Mouse (Mus musculus): ENCODE results near the gene Atp8a2. TPM values are rescaled to one million over a fixed set of nuclear protein-coding genes. Genes with fewer than 3 reads are reported as not detected.

The Atp8a2 gene
- polyA plus RNA-seq, 1 experiment from 2014 or later: 46.8 TPM

- 73% methylated on average over 7 of the region's 7 CpGs for WGBS
- Histone ChIP-seq H3K27ac (replicated peaks) (no peak overlapping the region), H3K4me1 (peaks cover 6% of the 10 kb centered on the region; the same call in 1 of the 2 replicates), H3K36me3 (no peaks in the 10 kb centered on the region), H3K27me3 (replicated peaks) (no peaks in the 10 kb centered on the region), H3K9me3 (replicated peaks) (no peaks in the 10 kb centered on the region), H3K4me3 (replicated peaks) (no peak overlapping the region), H3K4me2 (no peak overlapping the region), H3K9ac (replicated peaks) (no peak overlapping the region)
- ATAC-seq (ENCODE audit: low FRiP score): no peak
Measured at GRCm38 (mm10) chr14:59805683-59806082, 391.3 kb downstream of the Atp8a2 start.

- no peaks in the 10 kb centered on the region for H3K27me3 ChIP-seq (replicated peaks)
- no peak for ATAC-seq (ENCODE audit: low FRiP score)
- H3K9me3 ChIP-seq (replicated peaks): no peaks in the 10 kb centered on the region
- H3K27ac ChIP-seq (replicated peaks): no peak overlapping the region
- no peaks in the 10 kb centered on the region for H3K36me3 ChIP-seq
- no peak overlapping the region for H3K4me3 ChIP-seq (replicated peaks)
- 81% methylated on average over 8 of the region's 8 CpGs for WGBS
- H3K4me1 ChIP-seq: peaks cover 6% of the 10 kb centered on the region; the same call in 1 of the 2 replicates
- H3K4me2 ChIP-seq: no peak overlapping the region
- no peak overlapping the region for H3K9ac ChIP-seq (replicated peaks)
Measured at GRCm38 (mm10) chr14:59801961-59802599, 394.9 kb downstream of the Atp8a2 start.

- H3K27ac ChIP-seq (replicated peaks): no peak overlapping the region
- no peaks in the 10 kb centered on the region for H3K36me3 ChIP-seq
- no peak overlapping the region for H3K9ac ChIP-seq (replicated peaks)
- H3K4me2 ChIP-seq: no peak overlapping the region
- H3K4me3 ChIP-seq (replicated peaks): no peak overlapping the region
- H3K9me3 ChIP-seq (replicated peaks): no peaks in the 10 kb centered on the region
- H3K4me1 ChIP-seq: no peaks in the 10 kb centered on the region
- ATAC-seq (ENCODE audit: low FRiP score): no peak
- no peaks in the 10 kb centered on the region for H3K27me3 ChIP-seq (replicated peaks)
- 83% methylated on average over 3 of the region's 3 CpGs for WGBS
Measured at GRCm38 (mm10) chr14:59799511-59799910, 397.5 kb downstream of the Atp8a2 start.

DNA sequence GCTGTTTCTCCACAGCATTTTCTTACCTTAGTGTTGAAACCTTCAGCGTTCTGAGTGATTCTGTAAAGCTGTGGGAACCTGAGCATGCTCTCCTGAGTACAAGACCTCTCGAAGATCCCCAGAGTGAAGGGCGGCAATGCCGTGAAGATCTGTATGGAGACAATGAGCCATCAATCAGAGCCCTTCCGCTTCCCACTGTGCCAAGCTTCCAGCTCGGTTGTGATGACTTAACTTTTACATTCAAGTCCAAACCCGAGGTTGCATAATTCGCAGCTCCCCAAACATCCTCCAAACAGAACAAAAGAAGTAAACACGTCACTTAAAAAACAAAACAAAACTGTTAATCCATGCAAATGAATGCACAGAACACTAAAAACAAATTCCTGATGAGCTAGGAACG is 403.1 kb downstream of the Atp8a2 start:
- no peak overlapping the region for H3K4me2 ChIP-seq
- no peak overlapping the region for H3K9ac ChIP-seq (replicated peaks)
- no peaks in the 10 kb centered on the region for H3K4me1 ChIP-seq
- H3K9me3 ChIP-seq (replicated peaks): no peaks in the 10 kb centered on the region
- no peak overlapping the region for H3K27ac ChIP-seq (replicated peaks)
- 36% methylated on average over 10 of the region's 10 CpGs for WGBS
- no peak overlapping the region for H3K4me3 ChIP-seq (replicated peaks)
- H3K36me3 ChIP-seq: peaks cover 10% of the 10 kb centered on the region; the same call in 1 of the 2 replicates
- no peaks in the 10 kb centered on the region for H3K27me3 ChIP-seq (replicated peaks)
- no peak for ATAC-seq (ENCODE audit: low FRiP score)

- no peak overlapping the region for H3K4me3 ChIP-seq (replicated peaks)
- no peak overlapping the region for H3K4me2 ChIP-seq
- WGBS: 82% methylated on average over 11 of the region's 11 CpGs
- H3K27me3 ChIP-seq (replicated peaks): no peaks in the 10 kb centered on the region
- peaks cover 4% of the 10 kb centered on the region; the same call in 1 of the 2 replicates for H3K36me3 ChIP-seq
- no peaks in the 10 kb centered on the region; the same call in 1 of the 2 replicates for H3K4me1 ChIP-seq
- no peak overlapping the region for H3K27ac ChIP-seq (replicated peaks)
- H3K9me3 ChIP-seq (replicated peaks): no peaks in the 10 kb centered on the region
- H3K9ac ChIP-seq (replicated peaks): no peak overlapping the region
- no peak for ATAC-seq (ENCODE audit: low FRiP score)
Measured at GRCm38 (mm10) chr14:59783348-59784341, 413.3 kb downstream of the Atp8a2 start.

DNA sequence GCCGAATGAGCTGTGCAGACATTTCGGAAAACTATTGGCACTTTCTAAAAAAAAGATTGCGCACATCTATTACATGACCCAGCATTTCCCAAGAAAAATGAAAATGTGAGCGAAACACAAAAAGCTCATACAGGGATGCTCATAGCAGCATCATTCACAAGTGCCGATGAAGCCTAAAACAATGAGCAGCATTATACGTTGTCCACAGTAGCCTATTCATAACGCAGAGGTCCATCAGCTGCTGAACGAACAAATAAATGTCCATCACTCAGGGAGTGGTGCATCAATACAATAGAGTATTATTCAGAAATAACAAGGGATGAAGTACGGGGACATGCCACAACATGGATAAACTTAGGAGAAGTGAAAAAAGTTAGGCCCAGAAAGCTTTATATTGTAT is 416.6 kb downstream of the Atp8a2 start:
- Histone ChIP-seq H3K36me3 (peaks cover 4% of the 10 kb centered on the region; the same call in 1 of the 2 replicates), H3K27ac (replicated peaks) (no peak overlapping the region), H3K9ac (replicated peaks) (no peak overlapping the region), H3K27me3 (replicated peaks) (no peaks in the 10 kb centered on the region), H3K9me3 (replicated peaks) (no peaks in the 10 kb centered on the region), H3K4me2 (no peak overlapping the region), H3K4me3 (replicated peaks) (no peak overlapping the region), H3K4me1 (no peaks in the 10 kb centered on the region; the same call in 1 of the 2 replicates)
- no peak for ATAC-seq (ENCODE audit: low FRiP score)
- 80% methylated on average over 9 of the region's 9 CpGs for WGBS

DNA sequence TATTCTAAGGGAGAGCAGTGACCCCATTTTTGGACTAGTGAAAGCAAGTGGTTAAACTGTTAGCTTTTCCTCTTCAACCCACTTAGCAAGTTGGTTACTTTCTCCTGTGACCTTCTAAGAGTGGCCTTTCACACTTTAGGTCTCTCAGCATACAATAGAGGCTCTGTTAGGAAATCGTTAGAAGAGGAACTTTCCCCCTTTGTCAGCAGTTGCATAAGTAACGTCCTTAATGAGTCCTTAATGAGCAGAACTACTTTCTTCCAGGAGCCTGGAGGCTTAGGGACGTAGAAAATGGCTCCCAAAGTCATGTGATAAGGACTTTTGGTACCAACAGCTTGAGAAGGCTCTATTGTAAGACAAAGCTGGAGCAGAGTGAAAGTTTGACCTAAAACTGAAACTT is 434.8 kb downstream of the Atp8a2 start:
- Histone ChIP-seq H3K36me3 (no peaks in the 10 kb centered on the region), H3K4me1 (peaks cover 10% of the 10 kb centered on the region), H3K9ac (replicated peaks) (no peak overlapping the region), H3K27ac (replicated peaks) (no peak overlapping the region), H3K4me3 (replicated peaks) (no peak overlapping the region), H3K9me3 (replicated peaks) (no peaks in the 10 kb centered on the region), H3K4me2 (no peak overlapping the region), H3K27me3 (replicated peaks) (0 out of 2 replicates have a peak, but pooled peaks cover 4% of the 10 kb centered on the region)
- no peak for ATAC-seq (ENCODE audit: low FRiP score)
- WGBS: 40% methylated on average over 3 of the region's 3 CpGs

DNA sequence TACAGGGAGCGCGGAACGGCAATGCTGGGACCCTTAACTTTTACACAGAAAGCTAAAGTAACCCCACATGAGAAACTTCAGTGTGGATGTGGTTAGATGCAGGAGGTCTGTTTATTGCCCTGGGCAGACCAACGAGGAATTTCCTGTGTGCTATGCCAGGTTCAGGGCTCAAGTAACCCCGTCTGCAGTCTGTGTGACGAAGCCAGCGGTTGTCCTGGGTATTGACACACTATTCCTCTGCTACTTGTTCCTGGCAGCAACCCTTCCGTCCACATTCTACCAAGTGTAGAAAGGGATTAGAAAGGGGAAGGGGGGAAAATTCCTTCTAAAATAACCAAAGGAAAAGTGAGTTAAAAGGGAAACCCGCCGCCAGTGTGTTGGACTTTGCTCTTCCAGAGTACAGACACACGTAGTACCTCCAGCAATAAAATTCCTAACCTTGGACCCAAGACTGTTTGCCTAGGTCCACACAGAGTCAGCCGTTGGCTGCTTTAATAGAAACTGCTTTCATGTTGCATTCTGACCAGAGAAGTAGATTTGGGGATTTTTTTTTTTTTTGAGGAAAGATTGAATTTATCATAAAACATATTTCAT is 437.0 kb downstream of the Atp8a2 start:
- H3K27ac ChIP-seq (replicated peaks): no peak overlapping the region
- no peak overlapping the region for H3K9ac ChIP-seq (replicated peaks)
- H3K27me3 ChIP-seq (replicated peaks): 0 out of 2 replicates have a peak, but pooled peaks cover 4% of the 10 kb centered on the region
- ATAC-seq (ENCODE audit: low FRiP score): no peak
- no peaks in the 10 kb centered on the region for H3K9me3 ChIP-seq (replicated peaks)
- no peaks in the 10 kb centered on the region for H3K36me3 ChIP-seq
- WGBS: 77% methylated on average over 12 of the region's 12 CpGs
- no peak overlapping the region for H3K4me3 ChIP-seq (replicated peaks)
- H3K4me2 ChIP-seq: no peak overlapping the region
- peaks cover 10% of the 10 kb centered on the region for H3K4me1 ChIP-seq

DNA sequence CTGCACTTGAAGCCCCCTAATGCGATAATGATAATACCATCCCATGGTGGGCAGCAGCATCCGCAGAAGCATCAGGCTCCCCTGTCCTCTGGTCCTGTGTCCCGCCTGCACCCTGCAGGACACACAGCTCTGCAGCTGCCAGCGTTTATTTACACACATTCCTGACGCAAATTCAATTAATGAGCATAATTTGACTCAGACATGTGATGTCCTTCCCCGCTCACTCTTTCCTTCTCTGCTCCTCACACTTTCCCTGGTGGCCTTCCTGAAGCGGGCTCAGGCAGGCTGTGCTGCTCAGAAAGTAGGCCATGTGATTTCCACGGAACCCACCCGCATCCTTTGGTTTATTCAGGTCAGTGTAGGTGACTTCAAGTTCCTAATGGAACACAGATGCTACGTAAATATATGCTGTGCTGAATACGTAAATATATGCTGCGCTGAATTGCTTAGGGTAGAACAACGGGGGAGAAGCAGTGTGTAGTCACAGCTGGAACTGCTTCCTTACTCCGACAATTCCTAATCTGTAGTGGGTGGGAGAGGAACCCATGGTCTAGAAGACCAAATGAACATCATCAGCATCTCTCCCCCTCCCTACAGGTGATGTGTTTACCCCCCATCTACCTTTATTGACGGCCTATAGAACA is 437.7 kb downstream of the Atp8a2 start:
- WGBS: 61% methylated on average over 15 of the region's 15 CpGs
- H3K4me2 ChIP-seq: no peak overlapping the region
- no peak for ATAC-seq (ENCODE audit: low FRiP score)

DNA sequence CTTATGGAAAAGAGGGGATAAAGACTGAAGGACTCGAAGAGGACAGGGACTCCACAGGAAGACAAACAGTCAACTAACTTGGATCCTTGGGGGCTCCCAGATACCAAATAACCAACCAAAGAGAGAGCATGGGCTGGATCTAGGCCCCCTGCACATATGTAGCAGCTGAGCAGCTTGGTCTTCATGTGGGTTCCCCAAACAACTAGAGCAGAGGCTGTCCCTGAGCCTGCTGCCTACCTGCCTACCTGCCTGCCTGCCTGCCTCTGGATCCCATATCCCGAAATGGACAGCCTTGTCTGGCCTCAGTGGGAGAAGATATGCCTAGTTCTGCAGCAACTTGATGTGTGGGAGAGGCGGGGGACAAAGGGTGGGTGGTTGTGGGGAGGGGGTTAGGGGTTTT is 444.6 kb downstream of the Atp8a2 start:
- H3K4me3 ChIP-seq (replicated peaks): no peak overlapping the region
- WGBS: 93% methylated on average over 3 of the region's 3 CpGs

More for the DNA sequence above, 437.7 kb downstream of the Atp8a2 start:
- no peak overlapping the region for H3K4me3 ChIP-seq (replicated peaks)
- peaks cover 10% of the 10 kb centered on the region for H3K4me1 ChIP-seq
- H3K9ac ChIP-seq (replicated peaks): no peak overlapping the region
- no peaks in the 10 kb centered on the region for H3K36me3 ChIP-seq
- H3K27me3 ChIP-seq (replicated peaks): 0 out of 2 replicates have a peak, but pooled peaks cover 4% of the 10 kb centered on the region
- H3K9me3 ChIP-seq (replicated peaks): no peaks in the 10 kb centered on the region
- no peak overlapping the region for H3K27ac ChIP-seq (replicated peaks)

GRCm38 (mm10) chr14:59750005-59750404 is 447.0 kb downstream of the Atp8a2 start:
- no peak for ATAC-seq (ENCODE audit: low FRiP score)

More for the DNA sequence above, 444.6 kb downstream of the Atp8a2 start:
- H3K4me1 ChIP-seq: no peaks in the 10 kb centered on the region
- no peak overlapping the region for H3K9ac ChIP-seq (replicated peaks)
- no peak overlapping the region for H3K4me2 ChIP-seq
- H3K27ac ChIP-seq (replicated peaks): no peak overlapping the region
- no peak for ATAC-seq (ENCODE audit: low FRiP score)
- no peaks in the 10 kb centered on the region for H3K36me3 ChIP-seq
- H3K9me3 ChIP-seq (replicated peaks): no peaks in the 10 kb centered on the region
- no peaks in the 10 kb centered on the region; the same call in 1 of the 2 replicates for H3K27me3 ChIP-seq (replicated peaks)

More at GRCm38 (mm10) chr14:59750005-59750404, 447.0 kb downstream of the Atp8a2 start:
- Histone ChIP-seq H3K4me1 (no peaks in the 10 kb centered on the region), H3K9me3 (replicated peaks) (no peaks in the 10 kb centered on the region), H3K27me3 (replicated peaks) (peaks cover 13% of the 10 kb centered on the region), H3K4me3 (replicated peaks) (no peak overlapping the region), H3K36me3 (no peaks in the 10 kb centered on the region), H3K9ac (replicated peaks) (no peak overlapping the region), H3K4me2 (no peak overlapping the region), H3K27ac (replicated peaks) (no peak overlapping the region)
- 74% methylated on average over 6 of the region's 6 CpGs for WGBS
